Mouse (Mus musculus) myocyte (in vitro differentiated cells): ENCODE results near the gene Plcb4.

Source experiments
- E2F4 ChIP-seq: IDR thresholded peaks from one replicate; pipeline ENCODE4 v1.6.1; 2011; ENCODE audit warnings: mild to moderate bottlenecking, control low read depth, moderate library complexity; ENCODE audit not compliant: insufficient read depth
- MAX ChIP-seq: IDR thresholded peaks from one replicate; pipeline ENCODE4 v1.6.1; 2011; ENCODE audit warnings: low read depth, mild to moderate bottlenecking, control low read depth
- USF1 ChIP-seq: IDR thresholded peaks from one replicate; pipeline ENCODE4 v1.6.1; 2011; ENCODE audit warnings: low read depth, mild to moderate bottlenecking, control low read depth, moderate library complexity

DNA sequence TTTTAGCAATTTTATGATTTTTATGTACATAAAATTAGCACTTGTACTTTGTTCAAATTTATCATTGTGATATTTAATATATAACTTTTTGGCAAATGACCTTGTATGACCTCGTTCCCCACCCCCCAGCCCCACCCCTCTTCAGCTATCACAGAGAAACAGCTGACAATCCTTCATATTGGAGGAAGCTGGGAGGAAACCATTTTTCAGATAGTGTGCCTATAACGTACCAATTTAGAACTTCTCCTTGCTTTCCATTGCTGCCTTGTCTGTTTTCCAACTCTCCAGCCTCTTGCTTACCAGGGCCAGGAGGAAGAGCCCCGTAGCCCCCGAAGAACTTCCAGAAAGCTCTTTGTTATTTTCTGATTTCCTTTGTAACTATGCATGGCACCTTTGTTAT, 73.8 kb downstream of the Plcb4 start:
- TF ChIP-seq USF1, result no peak
- TF ChIP-seq MAX, result no peak
- no peak for TF ChIP-seq E2F4
